Mouse (Mus musculus) kidney, adult 9 months (tissue): ENCODE results near the gene Sik3.

Source experiments
- DNase-seq: peaks from one replicate; pipeline ENCODE4 v3.0.0; 2022

Gene Sik3

GRCm38 (mm10) chr9:46012091-46013008 is at the start of gene Sik3, which contains the start of gene Pafah1b2:
Gene Sik3 (plus strand): TSS chr9:46012820.
Gene Pafah1b2 (minus strand): TSS chr9:46012690.
- peak; percentile 97 for DNase-seq

GRCm38 (mm10) chr9:45963577-45963976 is 49.0 kb upstream of the Sik3 start:
- no peak for DNase-seq

DNA sequence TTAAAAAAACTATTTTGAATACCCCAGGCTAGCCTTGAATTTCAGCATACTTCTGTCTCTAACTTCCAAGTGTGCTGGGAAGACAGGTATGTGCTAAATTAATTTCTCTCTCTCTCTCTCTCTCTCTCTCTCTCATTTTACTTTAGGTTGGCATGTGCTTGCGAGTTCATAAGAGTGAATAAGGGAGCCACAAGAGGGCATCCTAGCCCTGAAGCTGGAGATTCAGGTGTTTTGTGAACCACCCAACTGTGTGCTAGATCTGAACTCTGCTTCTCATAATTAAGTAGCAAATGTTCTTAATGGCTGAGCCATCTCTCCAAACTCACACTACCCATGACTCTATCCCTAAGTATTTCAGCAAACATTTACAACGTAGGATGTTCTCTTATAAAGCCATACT is 35.7 kb upstream of the Sik3 start:
- DNase-seq = peak; percentile 31

GRCm38 (mm10) chr9:45979778-45980177 is 32.8 kb upstream of the Sik3 start:
- DNase-seq = no peak

- no peak for DNase-seq
Observed at GRCm38 (mm10) chr9:45980611-45981010, 32.0 kb upstream of the Sik3 start.

GRCm38 (mm10) chr9:45981331-45981730 is 31.3 kb upstream of the Sik3 start:
- DNase-seq = no peak

GRCm38 (mm10) chr9:45983676-45984408 is 28.8 kb upstream of the Sik3 start:
- peak; percentile 26 for DNase-seq

DNA sequence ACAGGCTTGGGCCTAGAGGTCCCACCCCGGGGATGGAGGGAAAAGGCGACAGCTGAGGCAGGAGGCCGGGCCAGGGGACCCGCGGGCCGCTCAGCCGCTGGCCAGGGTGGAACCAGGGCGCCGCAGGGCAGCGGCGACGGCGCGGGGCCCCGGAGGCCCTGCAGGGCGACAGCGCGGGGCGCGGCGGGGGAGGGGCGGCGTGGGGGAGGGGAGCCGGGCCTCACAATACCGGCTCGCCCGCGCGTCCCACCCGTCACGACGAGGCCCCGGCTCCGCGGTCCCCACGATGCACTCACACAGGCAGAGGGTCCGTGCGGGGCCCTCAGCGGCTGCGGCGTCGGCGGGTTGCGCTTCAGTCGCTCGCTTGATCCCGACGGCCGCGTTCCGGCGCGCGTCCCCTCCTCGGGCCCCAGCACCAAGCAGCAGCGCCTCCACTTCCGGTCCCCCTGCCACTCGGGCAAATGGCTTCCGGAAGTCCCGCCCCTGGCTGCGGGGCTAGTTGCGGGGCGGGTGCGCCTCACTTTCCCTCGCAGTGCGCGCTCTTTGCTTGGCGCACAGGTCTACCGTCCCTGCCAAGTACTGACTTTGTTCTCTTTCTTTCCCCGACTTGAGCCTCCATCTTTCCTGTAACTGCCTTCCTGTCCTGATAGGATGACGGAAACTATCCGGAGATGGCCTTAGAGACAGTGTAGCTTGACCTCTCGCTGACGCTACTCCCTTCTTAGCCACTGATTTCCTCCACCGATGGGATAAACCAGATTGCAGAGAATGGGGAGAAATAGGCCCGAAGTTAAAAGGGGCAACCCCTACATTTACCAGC is 28.0 kb upstream of the Sik3 start:
- DNase-seq = peak; percentile 85

GRCm38 (mm10) chr9:45985229-45985567 is 27.4 kb upstream of the Sik3 start:
- peak; percentile 68 for DNase-seq

GRCm38 (mm10) chr9:45999009-45999408 is 13.6 kb upstream of the Sik3 start:
- DNase-seq = no peak

DNA sequence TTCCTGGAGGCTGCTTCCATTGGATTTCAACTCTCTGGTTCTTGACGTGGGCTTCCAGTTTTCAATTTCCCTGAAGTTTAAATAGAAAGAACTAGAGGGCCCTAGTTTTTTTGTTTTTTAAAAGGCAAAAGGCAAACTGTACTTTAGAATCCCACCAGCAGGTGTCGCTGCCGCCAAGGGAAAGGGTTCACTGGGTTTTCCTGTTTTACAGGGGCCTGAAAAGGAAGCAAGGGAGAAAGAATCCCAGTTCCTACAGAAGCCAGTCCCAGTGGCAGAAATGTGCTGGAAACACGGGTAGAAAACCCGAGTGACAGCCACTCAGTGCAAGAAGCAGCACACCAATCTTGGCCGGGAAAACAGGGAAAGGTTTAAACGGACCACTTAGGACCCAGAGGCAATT is 8.9 kb upstream of the Sik3 start:
- DNase-seq = peak; percentile 83

GRCm38 (mm10) chr9:46004529-46004928 is 8.1 kb upstream of the Sik3 start:
- no peak for DNase-seq

DNA sequence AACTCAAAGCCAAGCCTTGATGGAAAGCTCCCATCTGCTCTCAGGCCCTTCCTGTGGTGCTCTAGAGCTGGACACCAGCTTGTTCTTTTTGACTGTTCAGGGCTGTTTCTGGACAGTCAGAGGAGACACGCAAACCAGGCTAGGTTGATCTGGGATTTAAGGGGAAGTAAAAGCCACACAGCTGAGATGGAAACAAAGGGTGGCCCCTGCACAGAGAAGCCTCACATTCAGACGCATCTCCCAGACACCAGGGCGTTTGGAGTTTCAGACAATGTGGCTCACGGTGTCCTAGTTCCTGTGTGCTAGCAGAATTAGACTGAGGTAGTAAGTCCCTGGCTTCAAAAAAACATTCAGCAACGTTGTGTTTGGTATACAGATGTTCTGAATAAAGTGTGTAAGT is 6.4 kb upstream of the Sik3 start:
- no peak for DNase-seq

GRCm38 (mm10) chr9:46008931-46009668 is 3.5 kb upstream of the Sik3 start:
- no peak for DNase-seq

GRCm38 (mm10) chr9:46009669-46009983 is 3.0 kb upstream of the Sik3 start:
- no peak for DNase-seq

GRCm38 (mm10) chr9:46011094-46011970 is 1.3 kb upstream of the Sik3 start:
- no peak for DNase-seq

DNA sequence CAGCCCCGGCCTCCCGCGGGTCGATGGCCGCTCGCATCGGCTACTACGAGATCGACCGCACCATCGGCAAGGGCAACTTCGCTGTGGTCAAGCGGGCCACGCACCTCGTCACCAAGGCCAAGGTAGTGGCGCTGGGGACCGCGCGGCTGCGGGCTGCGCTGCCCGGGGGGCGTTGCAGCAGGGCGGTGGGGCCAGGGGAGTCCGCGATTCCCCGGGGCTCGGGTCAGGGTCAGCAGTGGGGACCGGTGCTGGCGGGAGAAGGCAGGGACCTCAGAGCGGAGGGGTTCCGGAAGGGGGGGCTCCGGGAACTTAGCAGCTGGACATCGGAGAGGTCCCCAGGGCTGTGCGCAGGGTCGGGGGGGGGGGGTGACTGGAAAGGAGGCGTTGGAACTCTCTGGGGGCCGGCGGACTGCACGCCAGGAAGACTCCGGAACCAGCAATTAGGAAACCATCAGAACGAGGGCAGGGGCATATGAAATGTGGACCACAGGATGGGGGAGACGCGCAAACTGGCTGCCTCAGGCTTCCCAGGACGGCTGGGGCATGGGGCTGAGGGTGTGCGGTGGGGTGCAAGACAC is 478 bp downstream of the Sik3 start:
- peak; percentile 58 for DNase-seq

DNA sequence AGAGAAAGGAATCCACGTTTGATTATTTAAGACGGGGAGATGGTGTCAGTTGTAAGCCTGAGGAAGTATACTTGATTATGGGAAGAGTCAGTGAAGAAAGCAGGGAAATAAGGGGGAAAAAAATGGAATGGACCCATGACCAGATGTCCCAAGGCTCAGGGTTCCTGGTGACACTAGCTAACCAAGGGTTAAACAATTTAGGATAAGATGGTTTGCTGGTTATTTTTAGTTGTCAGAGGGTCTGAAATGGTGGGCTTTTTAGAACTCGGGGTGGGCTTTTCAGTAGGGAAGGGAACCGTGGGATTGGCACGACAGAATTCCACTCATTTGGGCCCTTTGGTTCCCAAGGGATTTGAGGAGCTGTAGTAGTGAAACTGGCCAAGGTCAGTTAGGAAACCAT is 996 bp downstream of the Sik3 start:
- DNase-seq = no peak

DNA sequence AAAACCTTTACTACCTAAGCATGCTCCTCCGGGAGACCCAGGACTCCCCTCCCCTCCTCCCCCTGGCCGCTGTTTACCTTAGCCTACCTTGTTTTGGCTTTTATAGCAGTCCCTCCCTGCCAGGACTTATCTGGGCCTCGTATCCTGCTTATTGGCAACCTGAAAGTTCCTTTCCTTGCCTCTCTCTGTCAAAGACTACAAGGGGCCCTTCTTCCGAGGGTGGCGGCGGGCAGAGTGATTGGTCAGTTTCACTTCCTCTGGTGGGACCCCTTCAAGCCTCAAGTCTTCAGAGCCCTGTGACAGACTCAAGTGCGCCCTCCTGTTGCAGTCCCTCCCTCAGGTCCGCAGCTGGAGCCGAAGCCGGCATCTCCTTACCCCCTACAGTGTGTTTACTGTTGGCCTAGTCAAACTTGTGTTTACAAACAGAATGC is 1.6 kb downstream of the Sik3 start:
- peak; percentile 52 for DNase-seq

DNA sequence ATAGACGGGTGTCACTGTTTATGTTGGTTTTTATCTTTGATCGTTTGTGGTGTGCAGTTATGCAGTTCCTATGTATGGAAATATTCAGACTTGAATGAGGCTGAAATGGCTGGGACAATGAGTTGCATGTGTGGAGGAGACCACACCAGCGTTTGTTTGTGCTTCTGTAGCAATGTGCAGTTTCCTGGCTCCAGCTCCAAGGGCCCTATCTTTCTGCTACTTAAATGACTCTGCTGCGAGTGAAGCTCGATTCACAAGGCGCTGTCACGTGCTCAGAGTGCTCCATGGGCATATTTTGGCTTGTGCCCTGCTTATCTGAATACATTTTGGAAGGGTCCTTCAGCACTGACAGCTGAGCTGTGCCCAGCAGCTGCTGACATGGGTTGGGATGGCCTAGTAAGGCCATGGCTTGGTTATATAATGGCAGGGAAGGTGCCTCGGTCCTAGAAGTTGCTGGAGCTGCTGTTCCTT is 2.5 kb downstream of the Sik3 start:
- DNase-seq = peak; percentile 70

- DNase-seq = peak; percentile 69
Observed at GRCm38 (mm10) chr9:46015831-46016230, 3.2 kb downstream of the Sik3 start.
